Mouse (Mus musculus) spleen, postnatal 0 days (tissue): ENCODE results near the gene Fam213a. TPM values are rescaled to one million over a fixed set of nuclear protein-coding genes. Genes with fewer than 3 reads are reported as not detected.

Experiments
- polyA plus RNA-seq: library from polyadenylated mRNA; unstranded; fragments of >200 nt; fragmentation: Nextera tagmentation; extraction: Ambion mirVana; gene quantifications from 2 replicates; pipeline ENCODE4 v1.2.1, GENCODE M21; 2015

Fam213a gene
- 76.8 and 81.6 TPM in 2 replicates for polyA plus RNA-seq

DNA sequence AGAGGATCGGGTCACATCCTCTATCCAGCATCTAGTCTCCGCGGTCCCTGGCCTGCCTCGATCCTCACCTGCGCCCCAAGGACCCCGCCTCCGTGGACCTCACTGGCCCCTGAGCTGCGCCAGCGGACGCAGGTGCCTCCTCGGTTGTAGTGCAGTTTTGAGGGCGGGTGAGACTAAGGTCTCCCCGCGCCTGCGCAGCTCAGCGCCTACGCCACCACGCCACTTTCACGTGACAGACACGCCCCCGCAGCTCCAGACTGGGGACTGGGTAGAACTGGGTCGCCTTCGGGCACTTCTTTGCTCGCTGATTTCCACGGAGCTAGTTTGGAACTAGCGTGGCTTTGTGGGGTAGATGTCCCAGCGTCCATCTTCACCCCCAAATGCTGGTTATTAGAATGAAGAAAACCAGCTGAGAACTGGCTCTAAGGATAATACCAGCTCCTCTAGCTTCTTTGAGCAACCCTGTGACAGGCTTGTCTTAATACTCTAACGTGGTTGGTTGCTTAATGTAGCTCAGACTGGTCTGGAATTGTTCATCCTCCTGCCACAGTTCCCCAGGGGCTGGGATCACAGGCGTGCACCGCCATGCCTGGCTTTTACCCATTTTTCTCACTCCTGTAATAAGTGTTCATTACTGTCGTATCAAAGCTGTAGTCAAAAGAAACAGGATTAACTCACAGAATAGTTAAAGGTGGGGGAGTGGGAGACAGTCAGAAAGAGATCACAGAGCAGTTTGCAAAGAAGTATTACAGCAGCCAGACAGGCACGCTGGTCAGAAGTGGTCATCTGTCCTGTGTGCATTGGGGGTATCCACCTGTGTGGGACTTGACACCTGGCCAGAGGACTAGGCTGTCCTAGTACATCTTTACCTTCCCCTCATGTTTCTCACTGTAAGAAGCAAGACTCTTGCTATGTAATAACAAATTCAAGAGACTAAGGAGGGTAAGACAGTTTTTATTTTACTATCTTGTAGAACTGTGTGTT is at the start of gene Fam213a:
Gene Fam213a (minus strand): TSS at position 159 of the 984 bp plus-strand sequence.

DNA sequence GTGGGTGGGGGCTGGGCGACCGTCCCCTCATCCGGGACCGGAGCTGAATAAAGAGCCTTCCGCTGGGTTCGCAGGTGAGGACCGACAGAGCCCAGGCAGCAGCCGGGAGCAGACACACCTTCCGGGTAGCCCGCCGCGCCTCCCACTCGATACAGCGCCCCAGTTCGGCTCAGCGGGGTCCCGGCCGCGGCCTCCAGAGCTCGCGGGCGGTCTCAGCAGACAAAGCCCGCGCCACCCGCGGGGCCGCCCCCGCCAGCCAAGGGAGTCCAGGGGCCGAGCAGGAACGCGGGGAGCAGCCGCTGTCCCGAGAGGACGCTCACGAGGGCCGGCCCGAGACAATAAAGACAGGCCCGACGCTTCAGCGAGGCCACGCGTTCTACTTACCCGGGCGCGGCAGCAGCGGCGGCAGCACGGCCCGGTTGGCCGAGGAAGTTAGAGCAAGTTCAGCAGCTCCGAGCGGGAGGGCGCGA is 47.2 kb downstream of the Fam213a start, which contains the start of gene Tspan14:
Gene Tspan14 (minus strand): TSS at position 416 of the 470 bp plus-strand sequence.

Other genes starting within 250 kb of the Fam213a start
- gene Sh2d4b, start 120.5 kb downstream of the Fam213a start, polyA plus RNA-seq = 0.29 and 0.32 TPM in 2 replicates
- gene Tspan14, start 47.0 kb downstream of the Fam213a start, polyA plus RNA-seq = 32.9 and 39.6 TPM in 2 replicates
- not detected in 2 replicates for gene Dydc2, start 55.4 kb upstream of the Fam213a start, polyA plus RNA-seq
- gene Dydc1, start 59.1 kb upstream of the Fam213a start, polyA plus RNA-seq = not detected in 2 replicates
- 0.11 and 0.40 TPM in 2 replicates for gene Mat1a, start 91.2 kb upstream of the Fam213a start, polyA plus RNA-seq
- gene Sftpa1, start 118.0 kb upstream of the Fam213a start, polyA plus RNA-seq = 0.14 and 0.21 TPM in 2 replicates
- gene Mbl1, start 137.7 kb upstream of the Fam213a start, polyA plus RNA-seq = not detected in 2 replicates
- gene Sftpd, start 171.4 kb upstream of the Fam213a start, polyA plus RNA-seq = 0.12 TPM in 1 of 2 replicates, not detected in the other